In genomic region chr11:54894589-54894988, GRCm38 (mm10) we compare ENCODE assay signal across 25 mouse cellular contexts. TPM values are rescaled to one million over a fixed set of nuclear protein-coding genes. Genes with fewer than 3 reads are reported as not detected.
DNase-seq lines count a peak whose midpoint lies in the region; ATAC-seq and TF ChIP-seq lines count a peak whose summit lies in the region.
"Had no signal": no experiment of that assay in that cellular context is flagged by ENCODE, and none has a peak within 500 bp of the region (broad histone marks: within the 10 kb centered on the region; RNA-seq: fewer than 3 reads in every experiment).

No protein-coding gene starts in this region.

- no peaks in the 10 kb centered on the region for H3K4me1 ChIP-seq in kidney, embryonic 14.5 days (ENCODE audit: control insufficient read depth, insufficient read depth, low read length)
- H3K4me1 ChIP-seq in intestine, embryonic 16.5 days (ENCODE audit: control insufficient read depth, insufficient read depth, low read length), result peaks cover 6% of the 10 kb centered on the region; the same call in 1 of the 2 replicates
- H3K4me1 ChIP-seq in kidney, postnatal 0 days (replicated peaks; ENCODE audit: insufficient read depth, low read length), result no peaks in the 10 kb centered on the region
- H3K4me1 ChIP-seq: hindbrain, embryonic 13.5 days had no signal

- H3K4me3 ChIP-seq in kidney, embryonic 14.5 days (ENCODE audit: low read length), result no peak overlapping the region
- H3K4me3 ChIP-seq in intestine, embryonic 16.5 days (ENCODE audit: low read length), result no peak overlapping the region
- H3K4me3 ChIP-seq in kidney, postnatal 0 days (replicated peaks; ENCODE audit: low read depth, low read length), result no peak overlapping the region
- H3K4me3 ChIP-seq: embryonic facial prominence, embryonic 10.5 days; gastrocnemius, adult 2 months; heart, embryonic 10.5 days; heart, embryonic 15.5 days; hindbrain, embryonic 13.5 days had no signal

- no peak for TF ChIP-seq CTCF in kidney, postnatal 0 days (IDR thresholded peaks at IDR 0.05; ENCODE audit: low read depth)

- H3K9ac ChIP-seq in kidney, embryonic 14.5 days (ENCODE audit: low read depth, low read length), result no peak overlapping the region
- H3K9ac ChIP-seq in intestine, embryonic 16.5 days (ENCODE audit: low read depth, low read length), result no peak overlapping the region
- no peak overlapping the region for H3K9ac ChIP-seq in kidney, postnatal 0 days (ENCODE audit: low read depth, low read length)
- H3K9ac ChIP-seq: heart, embryonic 15.5 days; hindbrain, embryonic 13.5 days had no signal

- no peak overlapping the region for H3K4me2 ChIP-seq in kidney, embryonic 14.5 days (replicated peaks; ENCODE audit: low read depth, low read length)
- H3K4me2 ChIP-seq in intestine, embryonic 16.5 days (ENCODE audit: low read depth, low read length), result no peak overlapping the region
- no peak overlapping the region for H3K4me2 ChIP-seq in kidney, postnatal 0 days (ENCODE audit: low read length)
- H3K4me2 ChIP-seq: heart, embryonic 15.5 days; hindbrain, embryonic 13.5 days had no signal

- no peaks in the 10 kb centered on the region for H3K36me3 ChIP-seq in kidney, embryonic 14.5 days (ENCODE audit: control insufficient read depth, insufficient read depth, low read length)
- H3K36me3 ChIP-seq in intestine, embryonic 16.5 days (ENCODE audit: control insufficient read depth, insufficient read depth, low read length), result no peaks in the 10 kb centered on the region
- no peaks in the 10 kb centered on the region for H3K36me3 ChIP-seq in kidney, postnatal 0 days (ENCODE audit: insufficient read depth, low read length)
- H3K36me3 ChIP-seq: embryonic facial prominence, embryonic 10.5 days; heart, embryonic 10.5 days; heart, embryonic 15.5 days; hindbrain, embryonic 13.5 days had no signal

- H3K27ac ChIP-seq in kidney, embryonic 14.5 days (ENCODE audit: low read depth, low read length), result no peak overlapping the region
- H3K27ac ChIP-seq in intestine, embryonic 16.5 days (ENCODE audit: low read length), result no peak overlapping the region; the same call in 1 of the 2 replicates
- peak overlapping the region; percentile 58 for H3K27ac ChIP-seq in kidney, postnatal 0 days
- H3K27ac ChIP-seq: embryonic facial prominence, embryonic 10.5 days; gastrocnemius, adult 2 months; heart, embryonic 10.5 days; heart, embryonic 15.5 days; hindbrain, embryonic 13.5 days had no signal

- H3K9me3 ChIP-seq in kidney, embryonic 14.5 days (ENCODE audit: control insufficient read depth, low read length), result no peaks in the 10 kb centered on the region
- no peaks in the 10 kb centered on the region for H3K9me3 ChIP-seq in intestine, embryonic 16.5 days (ENCODE audit: control insufficient read depth, low read length)
- H3K9me3 ChIP-seq in kidney, postnatal 0 days (replicated peaks; ENCODE audit: low read length), result no peaks in the 10 kb centered on the region
- H3K9me3 ChIP-seq: embryonic facial prominence, embryonic 10.5 days; heart, embryonic 10.5 days; heart, embryonic 15.5 days; hindbrain, embryonic 13.5 days had no signal

- H3K27me3 ChIP-seq in kidney, embryonic 14.5 days (ENCODE audit: control insufficient read depth, insufficient read depth, low read length), result no peaks in the 10 kb centered on the region
- H3K27me3 ChIP-seq in intestine, embryonic 16.5 days (replicated peaks; ENCODE audit: control insufficient read depth, insufficient read depth, low read length), result no peaks in the 10 kb centered on the region
- H3K27me3 ChIP-seq in kidney, postnatal 0 days (ENCODE audit: insufficient read depth, low read length), result no peaks in the 10 kb centered on the region
- H3K27me3 ChIP-seq: heart, embryonic 15.5 days; hindbrain, embryonic 13.5 days; Patski had no signal

- no peak for ATAC-seq in kidney, embryonic 14.5 days (ENCODE audit: low FRiP score, low TSS enrichment)
- peak; percentile 64 for ATAC-seq in intestine, embryonic 16.5 days
- ATAC-seq in kidney, postnatal 0 days (replicated peaks; ENCODE audit: low FRiP score, low read depth), result no peak; the same call in 1 of the 2 replicates
- ATAC-seq: activated CD4-positive, CD25-positive, alpha-beta regulatory T cell, adult 4 months; forebrain, embryonic 14.5 days; Patski had no signal

- DNase-seq in kidney, adult 11 months, result peak; percentile 80
- DNase-seq in kidney, postnatal 0 days (ENCODE audit: low spot score), result peak; percentile 45
- DNase-seq in kidney, postnatal 36 days, result peak; percentile 78 to 89
- DNase-seq in left cerebral cortex, adult 9 months (ENCODE audit: low spot score in 2 of 2), result no peak
- DNase-seq in embryo, embryonic 11 days, result no peak
- no peak for DNase-seq in layer of hippocampus, postnatal 25 days (ENCODE audit: extremely low spot score in 1 of 2, low spot score in 1 of 2)
- DNase-seq: adrenal gland, adult 2 months; adrenal gland, postnatal 25 days; cerebellum, adult 18-20 months; cerebellum, adult 9-11 months; cerebellum, postnatal 36 days; gastrocnemius, adult 2 months; gastrocnemius, postnatal 25 days; heart, adult 18-20 months; heart, postnatal 14 days had no signal

- WGBS in kidney, embryonic 14.5 days, result 44% methylated on average over 9 of the region's 9 CpGs
- 45% methylated on average over 9 of the region's 9 CpGs for WGBS in intestine, embryonic 16.5 days
- 40% methylated on average over 9 of the region's 9 CpGs for WGBS in kidney, postnatal 0 days

RNA-seq across cellular contexts. Expression of gene Gpx3, which starts 7.7 kb away (rescaled TPM):
- 83.0 and 101 TPM in 2 replicates for polyA plus RNA-seq in kidney, embryonic 14.5 days (2014; fragmentation: Nextera tagmentation; extraction: Ambion mirVana)
- 511 and 784 TPM in 2 replicates for polyA plus RNA-seq in intestine, embryonic 16.5 days (2015; fragmentation: Nextera tagmentation; extraction: Ambion mirVana)
- polyA plus RNA-seq in kidney, postnatal 0 days (2015; fragmentation: Nextera tagmentation; extraction: Ambion mirVana), result 1,362 and 1,474 TPM in 2 replicates
- total RNA-seq in layer of hippocampus, postnatal 25 days (2021), result 1 to 10 TPM; 4.6 to 5.6 TPM
- total RNA-seq: hematopoietic stem cell, adult 5-6 weeks had no signal

RNA-seq across cellular contexts. Expression of gene Hint1, which starts 28.4 kb away (rescaled TPM):
- polyA plus RNA-seq in kidney, embryonic 14.5 days (2014; fragmentation: Nextera tagmentation; extraction: Ambion mirVana), result 720 and 912 TPM in 2 replicates
- 674 and 732 TPM in 2 replicates for polyA plus RNA-seq in intestine, embryonic 16.5 days (2015; fragmentation: Nextera tagmentation; extraction: Ambion mirVana)
- polyA plus RNA-seq in kidney, postnatal 0 days (2015; fragmentation: Nextera tagmentation; extraction: Ambion mirVana), result 1,015 and 1,085 TPM in 2 replicates
- total RNA-seq in layer of hippocampus, postnatal 25 days (2021), result 100 to 1,000 TPM; 262 to 295 TPM

RNA-seq across cellular contexts. Expression of gene Lyrm7, which starts 33.9 kb away (rescaled TPM):
- 6.7 and 9.6 TPM in 2 replicates for polyA plus RNA-seq in kidney, embryonic 14.5 days (2014; fragmentation: Nextera tagmentation; extraction: Ambion mirVana)
- 9.7 and 12.7 TPM in 2 replicates for polyA plus RNA-seq in intestine, embryonic 16.5 days (2015; fragmentation: Nextera tagmentation; extraction: Ambion mirVana)
- 7.3 and 7.7 TPM in 2 replicates for polyA plus RNA-seq in kidney, postnatal 0 days (2015; fragmentation: Nextera tagmentation; extraction: Ambion mirVana)
- 10 to 100 TPM; 24.0 to 41.7 TPM for total RNA-seq in layer of hippocampus, postnatal 25 days (2021)

Comparison
In these comparisons a context has a peak if more than half of its experiments do, and no peak if none do; other contexts are left out.
1. DNase-seq: peak in kidney, adult 11 months (single experiment), kidney, postnatal 0 days (single experiment) and kidney, postnatal 36 days (2 of 2); none in left cerebral cortex, adult 9 months (0 of 2), embryo, embryonic 11 days (single experiment) and layer of hippocampus, postnatal 25 days (0 of 2).